Mouse (Mus musculus): ENCODE results near the gene Rlbp1.

Rlbp1 gene

GRCm38 (mm10) chr7:79375594-79375993 is 11.3 kb downstream of the Rlbp1 start:
- no peak for DNase-seq

- DNase-seq, result no peak
These were observed 12.8 kb downstream of the Rlbp1 start for GRCm38 (mm10) chr7:79374017-79374416.

- peak; percentile 85 for DNase-seq
These were observed 15.4 kb downstream of the Rlbp1 start for GRCm38 (mm10) chr7:79371321-79371879.

GRCm38 (mm10) chr7:79369416-79369815 is 17.4 kb downstream of the Rlbp1 start:
- DNase-seq, result no peak

- DNase-seq, result no peak
These were observed 18.2 kb downstream of the Rlbp1 start for GRCm38 (mm10) chr7:79368664-79369063.

GRCm38 (mm10) chr7:79363370-79364043 is 23.3 kb downstream of the Rlbp1 start:
- peak; percentile 90 for DNase-seq

GRCm38 (mm10) chr7:79362830-79363229 is 24.0 kb downstream of the Rlbp1 start:
- no peak for DNase-seq

- DNase-seq, result no peak
These were observed 24.6 kb downstream of the Rlbp1 start for GRCm38 (mm10) chr7:79362208-79362607.

- DNase-seq, result no peak
These were observed 26.8 kb downstream of the Rlbp1 start for GRCm38 (mm10) chr7:79360056-79360455.

- DNase-seq, result no peak
These were observed 27.7 kb downstream of the Rlbp1 start for GRCm38 (mm10) chr7:79359183-79359435.

GRCm38 (mm10) chr7:79358350-79359182 is 28.3 kb downstream of the Rlbp1 start:
- DNase-seq, result peak; percentile 36

GRCm38 (mm10) chr7:79349738-79350386 is 37.0 kb downstream of the Rlbp1 start:
- peak; percentile 89 for DNase-seq

- no peak for DNase-seq
These were observed 38.0 kb downstream of the Rlbp1 start for GRCm38 (mm10) chr7:79348816-79349215.

- no peak for DNase-seq
These were observed 39.6 kb downstream of the Rlbp1 start for GRCm38 (mm10) chr7:79347108-79347813.

GRCm38 (mm10) chr7:79346555-79347075 is 40.2 kb downstream of the Rlbp1 start:
- DNase-seq, result no peak

GRCm38 (mm10) chr7:79345902-79346301 is 40.9 kb downstream of the Rlbp1 start:
- DNase-seq, result peak; percentile 88

GRCm38 (mm10) chr7:79336362-79336910 is 50.4 kb downstream of the Rlbp1 start:
- peak; percentile 44 for DNase-seq

- peak; percentile 45 for DNase-seq
These were observed 53.4 kb downstream of the Rlbp1 start for GRCm38 (mm10) chr7:79333419-79333818.

- DNase-seq, result no peak
These were observed 55.7 kb downstream of the Rlbp1 start for GRCm38 (mm10) chr7:79331197-79331596.

GRCm38 (mm10) chr7:79328769-79329168 is 58.1 kb downstream of the Rlbp1 start:
- no peak for DNase-seq
